Mouse (Mus musculus): ENCODE data around the gene Apbb2. TPM values are rescaled to one million over a fixed set of nuclear protein-coding genes. Genes with fewer than 3 reads are reported as not detected.

The Apbb2 gene
- polyA plus RNA-seq, 1 experiment from 2014 or later = 39.5 TPM

GRCm38 (mm10) chr5:66421230-66421629 is 197.4 kb downstream of the Apbb2 start:
- WGBS = 83% methylated on average over 15 of the region's 15 CpGs
- Histone ChIP-seq H3K27ac (ENCODE audit: low read length) (no peak overlapping the region), H3K9me3 (ENCODE audit: control insufficient read depth, low read depth, low read length) (no peaks in the 10 kb centered on the region), H3K36me3 (ENCODE audit: control insufficient read depth, insufficient read depth, low read length) (no peaks in the 10 kb centered on the region), H3K9ac (replicated peaks; ENCODE audit: low read depth, low read length) (no peak overlapping the region), H3K4me1 (ENCODE audit: control insufficient read depth, insufficient read depth, low read length) (no peaks in the 10 kb centered on the region), H3K4me2 (replicated peaks; ENCODE audit: low read depth, low read length) (no peak overlapping the region), H3K4me3 (ENCODE audit: low read depth, low read length) (no peak overlapping the region), H3K27me3 (ENCODE audit: control insufficient read depth, insufficient read depth, low read length) (no peaks in the 10 kb centered on the region)
- no peak for ATAC-seq (ENCODE audit: insufficient number of reproducible peaks, insufficient read depth, low FRiP score, low read depth)

- Histone ChIP-seq H3K9me3 (ENCODE audit: control insufficient read depth, low read depth, low read length) (no peaks in the 10 kb centered on the region), H3K27me3 (ENCODE audit: control insufficient read depth, insufficient read depth, low read length) (no peaks in the 10 kb centered on the region), H3K27ac (ENCODE audit: low read length) (no peak overlapping the region), H3K9ac (replicated peaks; ENCODE audit: low read depth, low read length) (no peak overlapping the region), H3K4me1 (ENCODE audit: control insufficient read depth, insufficient read depth, low read length) (no peaks in the 10 kb centered on the region), H3K4me2 (replicated peaks; ENCODE audit: low read depth, low read length) (no peak overlapping the region), H3K36me3 (ENCODE audit: control insufficient read depth, insufficient read depth, low read length) (no peaks in the 10 kb centered on the region), H3K4me3 (ENCODE audit: low read depth, low read length) (no peak overlapping the region)
- ATAC-seq (ENCODE audit: insufficient number of reproducible peaks, insufficient read depth, low FRiP score, low read depth) = no peak
- WGBS = 74% methylated on average over 7 of the region's 7 CpGs
Observed at GRCm38 (mm10) chr5:66420011-66420410, 198.6 kb downstream of the Apbb2 start.

GRCm38 (mm10) chr5:66417289-66417688 is 201.3 kb downstream of the Apbb2 start:
- 55% methylated on average over 8 of the region's 8 CpGs for WGBS

GRCm38 (mm10) chr5:66415700-66416543 is 202.7 kb downstream of the Apbb2 start:
- no peaks in the 10 kb centered on the region for H3K27me3 ChIP-seq (ENCODE audit: control insufficient read depth, insufficient read depth, low read length)
- 62% methylated on average over 7 of the region's 7 CpGs for WGBS
- H3K36me3 ChIP-seq (ENCODE audit: control insufficient read depth, insufficient read depth, low read length) = no peaks in the 10 kb centered on the region
- no peak overlapping the region for H3K4me3 ChIP-seq (ENCODE audit: low read depth, low read length)
- no peak overlapping the region for H3K27ac ChIP-seq (ENCODE audit: low read length)
- no peak for ATAC-seq (ENCODE audit: insufficient number of reproducible peaks, insufficient read depth, low FRiP score, low read depth)
- no peaks in the 10 kb centered on the region for H3K4me1 ChIP-seq (ENCODE audit: control insufficient read depth, insufficient read depth, low read length)
- H3K9me3 ChIP-seq (ENCODE audit: control insufficient read depth, low read depth, low read length) = no peaks in the 10 kb centered on the region
- H3K9ac ChIP-seq (replicated peaks; ENCODE audit: low read depth, low read length) = no peak overlapping the region
- H3K4me2 ChIP-seq (replicated peaks; ENCODE audit: low read depth, low read length) = no peak overlapping the region

More at GRCm38 (mm10) chr5:66417289-66417688, 201.3 kb downstream of the Apbb2 start:
- Histone ChIP-seq H3K9me3 (ENCODE audit: control insufficient read depth, low read depth, low read length) (no peaks in the 10 kb centered on the region), H3K27me3 (ENCODE audit: control insufficient read depth, insufficient read depth, low read length) (no peaks in the 10 kb centered on the region), H3K36me3 (ENCODE audit: control insufficient read depth, insufficient read depth, low read length) (no peaks in the 10 kb centered on the region), H3K4me1 (ENCODE audit: control insufficient read depth, insufficient read depth, low read length) (no peaks in the 10 kb centered on the region), H3K9ac (replicated peaks; ENCODE audit: low read depth, low read length) (no peak overlapping the region), H3K27ac (ENCODE audit: low read length) (no peak overlapping the region), H3K4me2 (replicated peaks; ENCODE audit: low read depth, low read length) (no peak overlapping the region), H3K4me3 (ENCODE audit: low read depth, low read length) (no peak overlapping the region)
- 0 out of 2 replicates have a peak, but pooled peaks have one; percentile 18 for ATAC-seq (ENCODE audit: insufficient number of reproducible peaks, insufficient read depth, low FRiP score, low read depth)

GRCm38 (mm10) chr5:66415033-66415697 is 203.4 kb downstream of the Apbb2 start:
- 68% methylated on average over 9 of the region's 9 CpGs for WGBS
- no peak for ATAC-seq (ENCODE audit: insufficient number of reproducible peaks, insufficient read depth, low FRiP score, low read depth)
- Histone ChIP-seq H3K9me3 (ENCODE audit: control insufficient read depth, low read depth, low read length) (no peaks in the 10 kb centered on the region), H3K36me3 (ENCODE audit: control insufficient read depth, insufficient read depth, low read length) (no peaks in the 10 kb centered on the region), H3K4me3 (ENCODE audit: low read depth, low read length) (no peak overlapping the region), H3K27ac (ENCODE audit: low read length) (no peak overlapping the region), H3K4me2 (replicated peaks; ENCODE audit: low read depth, low read length) (no peak overlapping the region), H3K27me3 (ENCODE audit: control insufficient read depth, insufficient read depth, low read length) (no peaks in the 10 kb centered on the region), H3K4me1 (ENCODE audit: control insufficient read depth, insufficient read depth, low read length) (no peaks in the 10 kb centered on the region), H3K9ac (replicated peaks; ENCODE audit: low read depth, low read length) (no peak overlapping the region)

- 64% methylated on average over 5 of the region's 5 CpGs for WGBS
Observed at GRCm38 (mm10) chr5:66413402-66413801, 205.2 kb downstream of the Apbb2 start.

GRCm38 (mm10) chr5:66412821-66413220 is 205.8 kb downstream of the Apbb2 start:
- H3K4me3 ChIP-seq (ENCODE audit: low read depth, low read length) = no peak overlapping the region
- H3K4me2 ChIP-seq (replicated peaks; ENCODE audit: low read depth, low read length) = no peak overlapping the region
- no peaks in the 10 kb centered on the region for H3K27me3 ChIP-seq (ENCODE audit: control insufficient read depth, insufficient read depth, low read length)
- no peak for ATAC-seq (ENCODE audit: insufficient number of reproducible peaks, insufficient read depth, low FRiP score, low read depth)
- no peak overlapping the region for H3K27ac ChIP-seq (ENCODE audit: low read length)
- H3K4me1 ChIP-seq (ENCODE audit: control insufficient read depth, insufficient read depth, low read length) = no peaks in the 10 kb centered on the region
- H3K9ac ChIP-seq (replicated peaks; ENCODE audit: low read depth, low read length) = no peak overlapping the region
- no peaks in the 10 kb centered on the region for H3K36me3 ChIP-seq (ENCODE audit: control insufficient read depth, insufficient read depth, low read length)
- WGBS = 76% methylated on average over 3 of the region's 3 CpGs
- H3K9me3 ChIP-seq (ENCODE audit: control insufficient read depth, low read depth, low read length) = no peaks in the 10 kb centered on the region

More at GRCm38 (mm10) chr5:66413402-66413801, 205.2 kb downstream of the Apbb2 start:
- H3K9me3 ChIP-seq (ENCODE audit: control insufficient read depth, low read depth, low read length) = no peaks in the 10 kb centered on the region
- H3K27me3 ChIP-seq (ENCODE audit: control insufficient read depth, insufficient read depth, low read length) = no peaks in the 10 kb centered on the region
- H3K4me2 ChIP-seq (replicated peaks; ENCODE audit: low read depth, low read length) = no peak overlapping the region
- H3K9ac ChIP-seq (replicated peaks; ENCODE audit: low read depth, low read length) = no peak overlapping the region
- no peaks in the 10 kb centered on the region for H3K36me3 ChIP-seq (ENCODE audit: control insufficient read depth, insufficient read depth, low read length)
- H3K4me1 ChIP-seq (ENCODE audit: control insufficient read depth, insufficient read depth, low read length) = no peaks in the 10 kb centered on the region
- ATAC-seq (ENCODE audit: insufficient number of reproducible peaks, insufficient read depth, low FRiP score, low read depth) = no peak
- H3K4me3 ChIP-seq (ENCODE audit: low read depth, low read length) = no peak overlapping the region
- H3K27ac ChIP-seq (ENCODE audit: low read length) = no peak overlapping the region

GRCm38 (mm10) chr5:66408546-66408945 is 210.0 kb downstream of the Apbb2 start:
- 73% methylated on average over 5 of the region's 5 CpGs for whole genome bisulfite sequencing
- Histone ChIP-seq H3K9ac (replicated peaks; ENCODE audit: low read depth, low read length) (no peak overlapping the region), H3K36me3 (ENCODE audit: control insufficient read depth, insufficient read depth, low read length) (no peaks in the 10 kb centered on the region), H3K4me2 (replicated peaks; ENCODE audit: low read depth, low read length) (no peak overlapping the region), H3K4me1 (ENCODE audit: control insufficient read depth, insufficient read depth, low read length) (0 out of 2 replicates have a peak, but pooled peaks cover 2% of the 10 kb centered on the region), H3K9me3 (ENCODE audit: control insufficient read depth, low read depth, low read length) (no peaks in the 10 kb centered on the region), H3K27ac (ENCODE audit: low read length) (no peak overlapping the region), H3K4me3 (ENCODE audit: low read depth, low read length) (no peak overlapping the region), H3K27me3 (ENCODE audit: control insufficient read depth, insufficient read depth, low read length) (no peaks in the 10 kb centered on the region)
- ATAC-seq (ENCODE audit: insufficient number of reproducible peaks, insufficient read depth, low FRiP score, low read depth) = no peak

All from stomach, embryonic 14.5 days (tissue).